Mouse (Mus musculus) forebrain, embryonic 16.5 days (tissue): ENCODE measurements around the gene Slc5a10. TPM values are rescaled to one million over a fixed set of nuclear protein-coding genes. Genes with fewer than 3 reads are reported as not detected.

Experiments
- ATAC-seq: fragments of 200-750 bp; cut with Nextera tagmentation; 2 replicates; pipeline ENCODE4 v1.8.0; 2017; ENCODE audit warnings: mild to moderate bottlenecking, moderate library complexity
- H3K27ac ChIP-seq: fragments of 300-500 bp; sonication (generic); 2 replicates; pipeline ENCODE4 v1.5.1; 2014; ENCODE audit warnings: low read length, control low read depth
- H3K27me3 ChIP-seq: fragments of 300-500 bp; sonication (generic); replicated peaks from 2 replicates; pipeline ENCODE4 v1.6.1; 2014; ENCODE audit warnings: low read length; ENCODE audit not compliant: control insufficient read depth, insufficient read depth
- H3K36me3 ChIP-seq: fragments of 300-500 bp; sonication (generic); 2 replicates; pipeline ENCODE4 v1.6.1; 2014; ENCODE audit not compliant: control insufficient read depth, insufficient read depth
- H3K4me1 ChIP-seq: fragments of 300-500 bp; sonication (generic); replicated peaks from 2 replicates; pipeline ENCODE4 v1.6.1; 2014; ENCODE audit warnings: low read length; ENCODE audit not compliant: control insufficient read depth, insufficient read depth
- H3K4me2 ChIP-seq: fragments of 300-500 bp; sonication (generic); 2 replicates; pipeline ENCODE4 v1.6.1; 2014; ENCODE audit warnings: mild to moderate bottlenecking, low read length, control low read depth
- H3K4me3 ChIP-seq: fragments of 300-500 bp; sonication (generic); replicated peaks from 2 replicates; pipeline ENCODE4 v1.5.1; 2014; ENCODE audit warnings: mild to moderate bottlenecking, low read length, control low read depth
- H3K9ac ChIP-seq: fragments of 300-500 bp; sonication (generic); replicated peaks from 2 replicates; pipeline ENCODE4 v1.6.1; 2014; ENCODE audit warnings: low read depth, low read length, control low read depth
- H3K9me3 ChIP-seq: fragments of 300-500 bp; sonication (generic); 2 replicates; pipeline ENCODE4 v1.6.1; 2016; ENCODE audit warnings: low read length; ENCODE audit not compliant: control insufficient read depth
- whole genome bisulfite sequencing: fragments of 180-500 bp; shearing (Covaris S2); extraction: QIAGEN DNeasy Blood & Tissue Kit; methylation state at CpG from one replicate; pipeline ENCODE4 v1.1.7; 2014; 5-methylcytosine and 5-hydroxymethylcytosine counted together
- polyA plus RNA-seq: library from polyadenylated mRNA; unstranded; fragments of >200 nt; fragmentation: Nextera tagmentation; extraction: Ambion mirVana; gene quantifications from 2 replicates; pipeline ENCODE4 v1.2.1, GENCODE M21; 2015

Slc5a10 gene
- polyA plus RNA-seq, 1 experiment from 2014 or later: not detected

DNA sequence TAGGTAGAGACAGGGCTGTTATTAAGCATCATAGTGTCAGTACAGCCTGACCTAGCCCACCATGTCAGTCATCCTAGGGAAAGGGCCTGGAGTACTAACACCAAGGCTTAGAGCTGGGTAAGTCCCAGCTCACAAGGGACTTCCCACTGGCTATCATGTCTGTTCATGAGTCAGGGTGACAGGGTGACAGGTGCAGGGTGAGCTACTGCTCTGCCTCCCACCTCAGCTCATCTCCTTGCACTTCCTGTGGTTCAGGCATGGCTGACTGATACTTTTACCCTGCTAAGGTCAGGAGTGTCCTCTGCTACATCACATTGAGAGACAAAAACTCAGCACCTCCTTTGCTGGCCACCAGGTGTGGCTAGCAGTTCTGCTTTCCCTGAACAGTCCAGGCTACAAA, 21.8 kb downstream of the Slc5a10 start:
- Histone ChIP-seq H3K4me1 (peaks cover 4% of the 10 kb centered on the region), H3K9me3 (no peaks in the 10 kb centered on the region), H3K27ac (no peak overlapping the region), H3K4me2 (no peak overlapping the region), H3K36me3 (no peaks in the 10 kb centered on the region), H3K9ac (no peak overlapping the region), H3K4me3 (no peak overlapping the region), H3K27me3 (no peaks in the 10 kb centered on the region)
- no peak for ATAC-seq

DNA sequence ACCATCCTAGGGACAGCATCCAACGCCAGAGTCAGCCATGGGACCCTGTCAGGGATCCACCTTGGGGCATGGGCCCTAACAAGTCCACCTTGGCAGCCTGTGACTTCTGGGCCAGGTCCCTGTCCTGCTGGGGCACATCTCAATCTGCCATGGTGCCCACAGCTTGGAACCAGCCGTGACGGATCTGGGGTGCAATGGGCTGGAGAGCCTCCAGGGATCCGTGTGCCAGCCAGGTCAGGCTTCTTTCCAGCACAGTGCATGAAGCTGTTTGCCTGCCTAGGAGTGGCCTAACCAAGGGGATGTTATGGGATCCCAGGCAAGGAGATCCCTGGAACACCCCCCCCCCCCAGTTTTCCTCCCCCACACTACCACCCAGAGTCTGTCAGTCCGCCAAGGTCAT, 27.6 kb downstream of the Slc5a10 start:
- H3K4me1 ChIP-seq: no peaks in the 10 kb centered on the region
- H3K4me2 ChIP-seq: no peak overlapping the region
- no peak overlapping the region for H3K27ac ChIP-seq
- WGBS: 88% methylated on average over 5 of the region's 5 CpGs
- no peak for ATAC-seq
- H3K9me3 ChIP-seq: no peaks in the 10 kb centered on the region
- no peak overlapping the region for H3K9ac ChIP-seq
- no peak overlapping the region for H3K4me3 ChIP-seq
- H3K36me3 ChIP-seq: no peaks in the 10 kb centered on the region
- no peaks in the 10 kb centered on the region for H3K27me3 ChIP-seq

DNA sequence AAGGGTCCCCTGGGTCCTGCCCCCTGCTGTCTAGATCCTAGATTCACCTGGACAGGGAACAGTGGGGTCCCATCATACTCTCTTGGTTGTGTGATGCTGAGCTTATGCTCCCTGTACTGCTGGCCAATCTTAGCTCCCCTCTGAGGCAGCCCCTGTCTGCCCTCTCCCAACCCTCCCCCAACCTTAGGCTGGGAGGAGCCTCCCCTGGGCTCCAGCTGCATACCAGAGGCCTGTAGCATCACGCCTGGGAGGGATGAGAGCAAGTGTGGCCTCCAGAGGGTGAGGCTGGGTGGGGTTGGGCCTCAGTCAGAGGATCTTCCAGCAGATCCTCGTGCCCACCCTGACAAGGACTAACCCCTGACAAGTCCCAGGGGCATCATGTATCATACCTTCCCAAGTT, 33.0 kb downstream of the Slc5a10 start:
- Histone ChIP-seq H3K4me2 (no peak overlapping the region), H3K36me3 (no peaks in the 10 kb centered on the region), H3K4me3 (no peak overlapping the region), H3K4me1 (peaks cover 10% of the 10 kb centered on the region), H3K27me3 (peaks cover 24% of the 10 kb centered on the region), H3K27ac (no peak overlapping the region), H3K9ac (no peak overlapping the region), H3K9me3 (no peaks in the 10 kb centered on the region)
- ATAC-seq: no peak
- 64% methylated on average over 2 of the region's 2 CpGs for WGBS

DNA sequence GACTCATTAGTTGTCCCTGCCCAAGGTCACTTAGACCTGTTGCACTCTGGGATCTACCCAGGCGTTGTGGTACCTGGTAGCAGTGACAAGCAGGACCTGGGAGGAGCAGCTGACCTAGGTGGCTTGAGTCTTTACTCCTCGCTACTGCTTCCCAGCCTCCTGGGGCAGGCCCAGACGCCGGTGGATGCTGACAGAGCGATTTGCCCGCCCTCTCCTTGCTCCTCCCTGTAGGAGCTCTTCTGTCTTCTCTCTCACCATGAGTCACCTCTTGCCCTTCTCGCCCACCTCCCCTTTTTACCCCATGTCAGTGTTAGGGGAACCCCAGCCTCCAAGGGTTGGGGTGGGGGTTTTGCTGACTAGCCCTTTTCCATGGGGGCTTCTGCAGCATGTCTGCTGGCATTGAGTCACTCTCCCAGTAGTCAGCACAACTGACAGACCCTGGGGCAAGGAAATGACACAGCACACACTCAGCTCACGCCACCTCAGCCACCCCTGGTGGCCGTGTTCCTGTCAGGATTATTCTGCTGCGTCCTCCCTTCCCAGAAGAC, 33.6 kb downstream of the Slc5a10 start:
- 64% methylated on average over 10 of the region's 10 CpGs for WGBS
- H3K9me3 ChIP-seq: no peaks in the 10 kb centered on the region
- H3K4me2 ChIP-seq: no peak overlapping the region
- no peak overlapping the region for H3K4me3 ChIP-seq
- no peaks in the 10 kb centered on the region for H3K36me3 ChIP-seq
- H3K9ac ChIP-seq: no peak overlapping the region
- peaks cover 24% of the 10 kb centered on the region for H3K27me3 ChIP-seq
- no peak overlapping the region for H3K27ac ChIP-seq
- no peak for ATAC-seq
- H3K4me1 ChIP-seq: peaks cover 10% of the 10 kb centered on the region

DNA sequence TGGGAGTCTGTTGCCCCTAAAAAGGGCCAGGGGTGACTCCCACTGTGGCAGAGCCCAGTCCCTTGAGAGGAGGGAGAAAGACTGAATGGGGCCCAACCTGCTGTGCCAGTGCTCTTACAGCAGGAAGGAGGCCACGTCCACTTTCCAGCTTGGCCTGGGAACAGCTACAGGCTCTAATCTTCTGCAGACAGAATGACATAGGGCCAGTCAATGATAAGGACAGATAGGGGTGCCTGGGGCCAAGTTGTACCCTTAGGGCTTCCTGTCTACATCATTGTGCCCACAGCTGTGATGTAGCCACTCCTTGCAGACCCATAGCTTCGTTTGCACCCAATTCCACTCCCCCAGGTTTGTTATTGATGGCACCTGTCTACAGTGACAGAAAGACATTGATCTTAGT, 34.5 kb downstream of the Slc5a10 start:
- Histone ChIP-seq H3K4me2 (no peak overlapping the region), H3K9me3 (no peaks in the 10 kb centered on the region), H3K9ac (no peak overlapping the region), H3K27ac (no peak overlapping the region), H3K4me3 (no peak overlapping the region), H3K36me3 (no peaks in the 10 kb centered on the region), H3K27me3 (peaks cover 24% of the 10 kb centered on the region), H3K4me1 (peaks cover 10% of the 10 kb centered on the region)
- WGBS: 68% methylated on average over 2 of the region's 2 CpGs
- no peak for ATAC-seq

DNA sequence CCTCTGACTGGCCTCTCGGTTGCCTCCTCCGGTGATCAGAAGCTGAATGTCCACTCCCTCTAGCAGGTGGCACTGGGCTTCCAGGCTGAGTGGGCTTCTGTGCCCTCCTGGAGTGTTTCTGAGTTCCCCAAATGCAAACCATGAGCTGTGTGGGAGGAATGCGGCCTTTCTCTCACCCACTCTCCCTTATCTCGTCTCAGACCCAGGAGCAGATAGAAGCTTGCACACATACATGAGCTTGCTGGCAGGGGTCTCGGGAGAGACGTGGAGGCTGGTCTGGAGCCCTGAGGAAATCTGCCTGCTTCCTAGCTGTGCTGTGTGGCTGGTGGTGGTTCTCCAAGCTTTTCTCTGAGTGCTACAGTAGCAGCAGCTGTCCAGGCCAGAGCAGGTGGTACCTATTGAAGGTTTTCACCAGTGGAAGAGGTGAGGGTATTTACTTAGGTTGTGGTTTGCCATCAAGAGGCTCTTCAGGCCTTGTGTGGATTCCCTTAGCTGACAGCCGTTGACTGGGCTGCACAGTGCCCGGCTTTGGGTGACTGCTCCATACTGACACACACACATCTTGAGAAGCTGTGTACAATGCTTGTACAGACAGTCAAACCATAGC, 35.4 kb downstream of the Slc5a10 start:
- WGBS: 73% methylated on average over 8 of the region's 8 CpGs
- H3K9ac ChIP-seq: no peak overlapping the region
- peaks cover 24% of the 10 kb centered on the region for H3K27me3 ChIP-seq
- H3K4me2 ChIP-seq: no peak overlapping the region
- no peak overlapping the region for H3K4me3 ChIP-seq
- H3K9me3 ChIP-seq: no peaks in the 10 kb centered on the region
- ATAC-seq: no peak
- H3K27ac ChIP-seq: no peak overlapping the region
- H3K36me3 ChIP-seq: no peaks in the 10 kb centered on the region
- H3K4me1 ChIP-seq: peaks cover 10% of the 10 kb centered on the region

DNA sequence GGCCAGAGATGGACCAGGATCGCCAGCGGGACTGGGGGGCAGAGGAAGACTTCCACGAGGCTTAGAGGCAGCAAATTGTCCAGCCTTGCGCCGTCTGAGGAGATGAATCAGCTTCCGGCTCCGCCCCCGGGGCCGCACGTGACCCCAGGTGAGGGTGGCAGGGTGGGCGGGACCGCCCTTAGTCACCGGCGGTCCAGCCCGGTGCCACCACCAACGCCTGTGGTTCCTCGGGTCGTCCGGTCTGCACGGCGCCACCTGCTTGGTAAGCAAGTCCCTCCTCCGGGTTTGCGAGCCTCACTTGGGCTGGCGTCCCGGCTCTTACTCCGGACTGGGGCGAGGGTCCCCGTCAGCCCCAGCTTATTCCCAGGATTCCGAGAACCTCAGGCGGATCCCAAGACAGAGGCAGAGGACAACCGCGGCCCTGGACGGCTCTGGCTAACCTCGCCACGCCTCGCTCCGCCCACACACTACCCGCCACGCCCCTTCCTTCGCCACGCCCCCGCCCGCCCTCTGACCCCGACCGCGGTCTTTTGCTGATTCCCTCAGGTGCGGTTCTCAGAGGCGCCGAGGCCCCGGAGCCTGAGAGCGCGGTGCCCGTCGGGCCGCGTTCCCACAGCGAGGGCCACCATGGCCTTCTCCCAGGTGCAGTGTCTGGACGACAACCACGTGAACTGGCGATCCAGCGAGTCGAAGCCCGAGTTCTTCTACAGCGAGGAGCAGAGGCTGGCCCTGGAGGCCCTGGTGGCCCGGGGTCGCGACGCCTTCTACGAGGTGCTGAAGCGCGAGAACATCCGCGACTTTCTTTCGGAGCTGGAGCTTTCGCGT, 36.5 kb downstream of the Slc5a10 start, which contains the start of gene Fam83g:
Fam83g (plus strand) TSS at position 185 of the 825 bp plus-strand sequence.
- Histone ChIP-seq H3K9ac (peak within 1 kb of the TSS; percentile 37), H3K36me3 (no peaks in the 10 kb centered on the region), H3K27ac (no peak within 1 kb of the TSS), H3K9me3 (no peaks in the 10 kb centered on the region), H3K4me1 (peaks cover 10% of the 10 kb centered on the region), H3K4me3 (peak within 1 kb of the TSS; percentile 43), H3K27me3 (peaks cover 24% of the 10 kb centered on the region), H3K4me2 (peak within 1 kb of the TSS; percentile 55)
- 2% methylated on average over 76 of the region's 76 CpGs for WGBS
- peak; percentile 33; the same call in 1 of the 2 replicates for ATAC-seq

DNA sequence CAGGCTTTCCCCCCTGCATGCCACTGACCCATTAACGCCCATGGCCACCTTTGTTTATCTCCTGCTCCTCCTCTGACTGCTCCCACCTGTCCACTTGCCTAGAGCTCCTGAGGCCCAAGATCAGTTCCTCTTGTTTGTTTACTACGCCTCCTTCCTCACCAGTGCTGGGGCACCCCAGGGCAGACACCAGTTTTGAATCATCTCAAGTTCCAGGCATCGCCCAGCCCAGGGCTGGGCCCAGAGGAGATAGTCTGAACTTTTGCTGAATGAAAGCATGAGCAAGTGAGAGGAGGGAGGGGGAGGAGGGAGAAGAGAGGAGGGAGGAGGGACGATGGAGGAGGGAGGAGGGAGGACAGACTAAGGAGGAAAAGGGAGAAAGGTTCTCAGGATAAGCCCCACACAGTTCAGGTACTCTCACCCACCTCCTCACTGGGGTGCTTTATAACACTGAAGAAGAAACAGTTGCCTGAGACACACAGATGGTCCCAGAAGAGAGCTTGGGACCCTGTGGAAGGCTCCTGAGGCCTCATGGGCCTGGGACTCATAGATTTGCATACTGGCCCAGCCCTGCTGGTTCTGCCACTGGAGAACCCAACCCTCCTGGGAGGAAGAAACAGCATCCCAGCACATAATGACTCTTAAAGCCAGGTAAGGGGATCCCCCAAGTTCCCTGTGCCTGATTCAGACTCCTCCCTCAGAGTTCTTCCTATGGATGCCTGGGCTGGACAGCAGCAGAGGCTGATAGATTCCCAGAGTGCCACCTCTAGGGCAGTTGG, 41.3 kb downstream of the Slc5a10 start:
- H3K27me3 ChIP-seq: peaks cover 15% of the 10 kb centered on the region
- no peaks in the 10 kb centered on the region for H3K9me3 ChIP-seq
- H3K9ac ChIP-seq: no peak overlapping the region
- 72% methylated on average over 4 of the region's 4 CpGs for WGBS
- no peak overlapping the region for H3K27ac ChIP-seq
- no peaks in the 10 kb centered on the region for H3K36me3 ChIP-seq
- no peak overlapping the region for H3K4me3 ChIP-seq
- no peak overlapping the region for H3K4me2 ChIP-seq
- ATAC-seq: no peak
- peaks cover 11% of the 10 kb centered on the region for H3K4me1 ChIP-seq

DNA sequence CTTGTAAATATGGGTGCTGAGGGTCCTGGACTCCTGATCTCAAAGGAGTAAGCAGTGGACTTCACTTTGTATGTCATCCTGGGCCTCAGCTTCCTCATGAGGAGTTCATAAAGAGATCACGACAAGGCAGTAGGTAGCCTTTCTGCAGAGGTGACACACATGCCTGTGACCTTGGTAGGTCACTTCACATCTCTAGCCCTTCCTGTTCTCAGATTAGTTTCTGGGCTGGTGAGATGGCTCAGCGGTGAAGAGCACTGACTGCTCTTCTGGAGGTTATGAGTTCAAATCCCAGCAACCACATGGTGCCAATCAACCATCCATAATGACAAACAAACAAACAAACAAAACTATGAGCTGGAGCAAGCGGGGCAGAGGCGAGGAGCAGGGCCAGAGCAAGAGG, 42.9 kb downstream of the Slc5a10 start:
- no peak overlapping the region for H3K4me2 ChIP-seq
- no peaks in the 10 kb centered on the region for H3K36me3 ChIP-seq
- WGBS: 85% methylated on average over 4 of the region's 4 CpGs
- H3K4me3 ChIP-seq: no peak overlapping the region
- H3K9ac ChIP-seq: no peak overlapping the region
- peaks cover under 1% of the 10 kb centered on the region; the same call in 1 of the 2 replicates for H3K27me3 ChIP-seq
- ATAC-seq: no peak
- peaks cover 5% of the 10 kb centered on the region for H3K4me1 ChIP-seq
- H3K27ac ChIP-seq: no peak overlapping the region
- no peaks in the 10 kb centered on the region for H3K9me3 ChIP-seq
